Mouse (Mus musculus) telencephalon, adult 2 months (tissue): ENCODE measurements at regions not wholly inside any gene's neighbourhood (a gene's known extent, or its start where the extent isn't known, plus 50 kb on each side); places are given as distances from the start of the nearest gene placed in this dataset.

Experiments
- DNase-seq: peaks from one replicate; pipeline ENCODE4 v3.0.0-alpha.2; 2011; ENCODE audit warnings: low read depth, low spot score

DNA sequence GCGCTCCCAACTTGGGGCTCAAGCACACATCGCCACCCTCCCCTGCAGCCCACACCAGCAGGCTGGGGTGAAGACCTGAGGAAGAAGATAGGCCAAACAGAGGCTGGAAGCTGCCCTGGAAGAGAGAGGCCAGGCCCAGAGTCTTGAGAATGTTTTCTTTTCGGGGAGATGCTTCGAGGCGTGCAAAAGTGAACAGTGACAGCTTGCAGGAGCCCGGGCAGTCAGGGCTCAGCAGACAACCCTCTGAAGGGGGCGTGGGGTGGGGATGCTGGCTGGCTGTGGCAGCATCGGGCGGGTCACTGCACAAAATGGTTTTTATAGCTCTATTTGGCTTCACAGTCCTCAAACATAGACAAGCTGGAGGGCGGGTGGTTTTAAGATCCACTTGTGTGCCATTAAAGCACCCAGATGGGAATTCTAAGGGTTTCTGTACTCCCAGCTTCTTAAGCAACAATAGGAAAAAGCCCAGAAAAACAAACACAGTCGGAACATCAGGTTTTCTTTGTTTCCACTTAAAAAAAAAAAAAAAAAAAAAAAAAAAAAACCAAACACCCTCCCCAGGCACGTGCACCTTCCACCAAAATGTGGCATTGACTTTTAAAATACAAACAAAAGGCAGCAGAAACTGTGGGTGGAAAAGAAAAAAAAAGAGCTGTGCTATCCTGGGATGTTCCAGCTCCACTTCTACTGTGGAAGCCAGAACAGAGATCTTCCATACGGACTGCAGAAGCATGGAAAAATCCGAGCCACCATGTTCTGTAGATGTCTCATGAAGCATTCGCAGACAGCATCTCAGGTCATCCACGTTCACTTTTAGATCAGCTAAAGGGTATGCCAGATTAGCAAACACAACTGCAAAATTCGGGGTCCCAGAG, 123.5 kb downstream of the Ly86 start:
- no peak for DNase-seq

DNA sequence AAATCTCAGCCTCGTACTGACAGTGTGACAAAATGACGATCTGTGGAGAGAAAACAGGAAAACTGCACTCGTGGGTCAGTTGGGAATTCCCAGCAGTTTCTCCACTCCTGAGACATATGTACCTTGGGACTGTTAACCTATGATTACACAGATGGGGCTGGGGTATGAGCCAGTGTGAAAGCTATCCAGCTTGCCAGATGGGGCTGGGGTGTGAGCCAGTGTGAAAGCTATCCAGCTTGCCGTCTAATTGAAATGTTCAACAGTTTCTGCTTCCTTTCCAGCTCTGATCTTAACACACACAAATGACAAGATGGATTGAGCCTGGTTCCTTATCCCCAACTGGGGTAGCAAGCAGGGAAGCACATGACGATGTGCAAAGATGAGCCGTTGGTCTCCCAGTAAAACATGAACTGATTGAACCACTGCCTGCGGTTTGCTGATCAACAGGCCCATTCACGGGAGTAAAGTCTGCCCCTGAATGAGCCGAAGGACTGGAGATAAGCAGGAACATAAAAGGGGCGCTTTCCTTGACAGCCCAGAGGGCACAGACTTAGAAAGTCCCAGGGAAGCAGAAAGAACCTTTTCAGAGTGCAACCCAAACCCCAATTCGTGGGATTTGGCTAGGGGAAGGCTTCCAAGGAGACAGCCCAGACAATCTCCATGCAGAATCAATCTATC, 125.4 kb downstream of the Ly86 start:
- no peak for DNase-seq

DNA sequence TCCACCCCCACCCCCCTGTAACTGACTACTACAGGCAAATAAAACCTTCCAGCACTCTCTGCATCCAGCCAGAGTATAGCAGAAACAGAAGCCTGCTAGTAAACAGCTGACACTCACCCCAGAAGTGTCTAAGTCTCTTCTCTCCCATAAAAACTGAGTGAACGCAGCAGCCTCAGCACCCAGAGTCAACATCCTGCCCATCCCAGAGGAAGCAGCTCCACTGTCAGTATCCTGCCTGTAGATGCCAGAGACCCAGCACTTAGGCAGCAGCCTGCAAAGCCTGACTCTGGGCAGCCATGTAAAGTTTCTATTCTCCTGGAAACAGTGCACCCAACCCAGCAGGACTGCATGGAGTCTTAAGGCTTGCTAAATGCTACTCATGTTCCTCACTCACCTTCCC, 128.4 kb downstream of the Ly86 start:
- DNase-seq, result no peak

DNA sequence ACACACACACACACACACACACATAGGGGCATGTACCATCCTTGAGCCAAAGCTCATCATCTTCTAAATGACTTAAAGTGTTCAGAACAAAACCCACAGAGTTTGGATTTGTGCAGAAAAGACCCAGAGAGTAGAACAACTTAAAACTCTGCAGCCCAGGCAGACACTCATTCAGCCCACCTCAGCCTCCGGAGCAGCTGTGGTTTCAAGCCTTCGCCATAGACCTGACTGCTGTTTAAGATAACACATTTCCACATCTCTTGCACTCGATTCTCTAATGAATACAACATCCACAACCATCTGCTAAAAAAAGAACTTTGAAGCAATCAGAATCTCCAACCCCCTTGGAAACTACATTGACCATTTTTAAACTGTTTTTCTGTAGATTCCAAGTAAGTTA, 130.8 kb downstream of the Ly86 start:
- no peak for DNase-seq

DNA sequence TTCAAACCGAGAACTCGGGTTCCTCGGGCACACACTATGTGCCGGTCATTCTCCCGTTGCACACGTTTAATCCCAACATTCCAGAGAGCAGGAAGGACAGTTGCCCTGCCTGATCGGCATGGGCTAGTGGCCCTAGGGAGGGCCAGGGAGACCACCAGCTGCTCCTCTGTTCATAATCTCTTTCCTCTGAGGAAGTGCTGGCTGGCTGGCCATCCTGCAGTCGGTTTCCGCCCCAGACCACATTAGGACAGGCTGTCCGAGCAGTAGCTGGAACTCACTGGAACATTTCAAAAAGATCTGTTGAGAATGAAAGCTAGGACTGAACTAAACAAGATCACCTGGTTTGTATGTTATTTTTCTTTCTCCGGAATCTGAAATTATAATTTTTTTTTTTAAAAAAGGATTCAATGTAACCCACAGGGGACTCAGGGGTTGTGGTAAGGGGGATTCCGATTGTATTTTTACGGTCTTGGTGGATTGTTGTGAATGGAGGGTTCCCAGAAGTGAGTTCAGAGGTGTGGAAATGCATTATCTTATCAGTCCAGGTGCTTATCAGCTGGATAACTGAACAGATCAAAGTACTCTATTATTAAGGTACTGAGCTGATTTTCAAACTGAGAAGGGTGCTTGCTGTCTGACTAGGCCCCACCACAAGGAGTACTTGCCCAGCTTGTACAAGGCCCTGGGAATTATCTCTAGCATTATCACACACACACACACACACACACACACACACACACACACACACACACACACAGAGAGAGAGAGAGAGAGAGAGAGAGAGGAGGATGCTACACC, 131.4 kb downstream of the Ly86 start:
- no peak for DNase-seq

DNA sequence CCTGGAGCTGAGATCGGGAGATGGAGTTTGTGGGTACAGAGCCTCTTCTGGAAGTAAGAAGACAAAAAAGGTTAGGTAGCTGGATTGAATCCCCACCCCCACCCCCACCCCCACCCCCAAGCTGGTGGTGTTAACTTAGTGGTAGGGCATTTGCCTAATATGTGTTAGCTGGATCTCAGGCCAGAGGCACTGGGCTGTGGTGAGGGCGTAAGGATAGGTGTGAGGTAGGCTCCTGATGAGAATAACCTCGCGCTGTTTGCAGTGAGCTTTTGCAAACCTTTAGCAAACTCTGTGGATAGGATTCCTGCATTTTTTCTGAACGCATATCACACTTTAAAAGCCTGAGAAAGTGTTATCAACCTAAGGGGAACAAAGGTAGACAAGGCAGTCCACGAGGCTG, 132.3 kb downstream of the Ly86 start:
- DNase-seq, result no peak

DNA sequence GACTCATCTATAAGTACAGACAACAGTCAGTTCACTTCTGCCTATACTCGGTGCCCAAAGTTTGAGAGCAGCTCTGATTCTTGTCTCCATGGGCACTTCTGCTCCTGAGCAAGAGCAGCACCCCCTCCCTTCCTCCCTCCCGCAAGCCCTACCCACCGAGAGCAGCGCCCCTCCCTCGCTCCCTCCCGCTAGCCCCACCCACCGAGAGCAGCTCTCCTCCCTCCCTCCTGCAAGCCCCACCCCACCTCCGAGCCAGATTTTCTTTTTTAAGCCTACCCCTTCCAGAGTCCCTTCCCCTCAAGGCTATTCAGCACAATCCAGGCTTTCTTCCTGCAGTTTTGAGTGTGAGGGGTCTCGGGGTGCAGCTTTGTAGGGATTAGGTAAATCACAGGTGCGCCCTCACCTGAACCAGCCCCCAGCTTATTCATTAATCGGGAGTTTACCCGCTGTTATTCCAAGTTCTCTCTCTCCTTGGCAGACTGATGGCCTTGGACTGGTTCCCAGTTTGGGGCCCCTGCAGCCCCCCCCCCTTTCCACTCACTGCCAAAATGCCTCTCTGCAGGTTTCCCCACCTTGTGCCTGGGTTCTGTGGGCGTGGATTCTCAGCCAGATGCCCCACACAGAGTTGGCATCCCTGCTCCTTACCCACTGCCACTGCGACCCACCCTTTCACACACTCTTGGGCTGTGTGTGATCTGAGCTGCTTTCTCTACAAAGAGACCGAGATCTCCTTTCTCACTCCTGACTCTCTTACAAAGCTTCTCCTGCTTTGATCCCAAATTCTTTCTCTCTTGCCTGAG, 132.9 kb downstream of the Ly86 start:
- peak; percentile 33 for DNase-seq

DNA sequence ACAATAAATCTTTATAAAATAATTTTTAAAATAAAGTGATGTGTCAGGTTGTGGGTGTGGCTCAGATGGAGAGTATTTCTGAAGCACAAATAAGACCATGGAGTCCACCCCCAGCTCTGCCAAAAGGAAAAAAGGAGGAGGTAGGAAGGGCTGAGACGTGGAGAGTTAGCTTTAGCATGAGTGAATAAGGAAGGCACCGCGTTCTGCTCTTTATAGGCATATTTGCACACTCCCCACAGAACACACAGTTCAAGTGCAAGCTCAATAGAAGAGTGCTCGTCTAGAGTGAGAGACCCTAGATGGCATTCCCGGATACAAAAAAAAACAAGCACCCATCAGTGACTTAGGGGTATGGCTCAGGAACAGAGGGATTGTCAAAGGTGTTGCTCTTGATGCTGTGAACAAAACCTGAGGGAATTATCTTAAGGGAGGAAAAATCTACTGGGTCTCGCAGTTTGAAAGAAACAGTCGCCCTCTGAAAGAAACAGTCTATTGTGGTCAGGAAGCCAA, 134.2 kb downstream of the Ly86 start:
- no peak for DNase-seq

DNA sequence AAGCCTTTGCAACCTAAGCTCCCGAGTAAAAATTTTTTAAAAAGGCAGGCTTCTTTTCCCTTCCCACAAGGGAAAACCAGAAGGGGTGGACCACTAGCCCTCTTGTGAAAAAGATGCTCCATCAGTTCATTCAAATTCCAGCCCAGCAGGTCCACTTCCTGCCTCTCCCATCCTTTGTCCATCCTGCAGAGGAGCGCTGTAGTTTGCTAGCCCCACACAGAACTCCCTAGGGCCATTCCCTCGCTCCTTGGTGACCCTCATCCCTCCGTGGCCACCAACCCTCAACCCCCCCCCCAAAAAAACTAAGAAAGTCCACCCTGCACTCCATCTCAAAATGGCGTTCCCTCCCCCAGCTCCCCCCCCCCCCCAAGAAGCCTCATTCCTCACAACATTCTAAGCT, 136.5 kb downstream of the Ly86 start:
- DNase-seq, result no peak

DNA sequence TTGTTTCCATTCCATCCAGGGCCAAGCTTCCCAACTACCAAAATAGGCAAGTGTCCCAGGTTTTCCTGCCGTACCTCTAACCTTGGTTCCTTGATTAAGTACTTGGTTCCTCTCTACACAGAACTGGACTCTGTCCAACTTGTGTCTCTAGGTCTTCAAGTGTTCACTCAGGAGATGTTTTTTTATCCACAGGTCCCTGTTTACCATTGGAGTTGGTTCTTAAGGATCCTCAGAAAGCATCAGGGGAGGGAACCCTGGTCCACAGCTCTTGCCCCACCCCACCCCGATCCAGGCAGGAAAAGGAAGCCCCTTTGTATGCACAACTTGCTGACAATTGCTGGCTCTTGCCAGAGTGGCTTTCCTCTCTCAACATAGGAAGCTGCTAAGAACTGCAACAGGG, 137.0 kb downstream of the Ly86 start:
- DNase-seq, result no peak

DNA sequence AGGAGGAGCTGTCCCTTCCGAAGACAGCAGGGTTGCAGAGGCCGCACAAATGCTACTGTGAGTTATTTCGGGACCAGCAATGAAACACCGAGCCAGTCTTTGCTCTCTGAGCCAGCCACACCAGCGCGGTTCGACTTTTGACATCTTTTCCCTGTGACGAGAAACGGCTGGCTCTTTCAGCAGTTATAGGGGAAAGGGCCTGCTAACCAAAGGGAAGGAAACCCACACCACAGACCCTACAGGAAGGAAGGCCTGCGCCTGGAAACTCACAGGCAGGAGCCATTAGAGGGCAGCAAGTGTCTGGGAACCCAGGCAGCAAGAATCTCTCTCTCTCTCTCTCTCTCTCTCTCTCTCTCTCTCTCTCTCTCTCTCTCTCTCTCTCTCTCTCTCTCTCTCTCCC, 137.6 kb downstream of the Ly86 start:
- peak; percentile 22 for DNase-seq

DNA sequence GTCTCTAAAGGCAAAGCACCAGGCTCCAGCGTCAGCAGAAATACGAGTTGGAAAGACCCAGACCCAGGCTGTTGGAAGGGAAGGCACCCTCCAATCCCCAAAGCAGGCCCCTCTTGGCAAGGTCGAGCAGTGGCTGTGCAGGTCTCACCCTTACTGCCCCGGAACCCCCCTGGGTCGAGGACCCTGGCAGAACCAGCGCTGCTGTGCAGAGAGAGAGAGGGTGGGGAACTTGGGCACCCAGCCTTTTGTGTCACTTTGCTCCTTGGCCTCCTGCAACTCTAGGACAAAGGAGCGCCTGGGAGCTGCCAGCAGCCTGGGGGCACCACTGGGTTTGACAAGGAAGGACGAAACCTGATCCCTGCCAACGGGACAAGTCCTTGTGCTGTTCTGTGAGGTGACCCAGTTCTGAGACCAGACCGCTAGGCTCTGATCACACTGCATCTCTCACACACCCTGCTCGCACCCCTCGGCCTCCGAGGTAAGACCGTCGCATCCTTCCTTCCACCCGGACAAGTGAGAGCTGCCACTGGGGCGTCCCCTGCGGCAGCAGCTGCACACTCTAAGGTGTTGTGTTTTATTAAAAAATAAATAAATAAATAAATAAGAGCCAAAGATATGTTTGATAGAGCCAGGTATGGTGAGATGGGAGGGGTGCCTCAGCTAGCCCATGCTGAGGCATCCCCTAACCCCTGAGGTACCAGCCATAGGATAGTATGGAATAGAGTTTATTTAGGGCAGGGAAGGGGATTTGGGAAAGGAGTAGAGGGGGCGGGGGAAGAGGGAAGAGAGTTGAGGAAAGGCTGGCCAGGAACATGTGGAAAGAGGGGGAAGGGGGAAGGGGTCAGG, 138.2 kb downstream of the Ly86 start:
- DNase-seq, result no peak

DNA sequence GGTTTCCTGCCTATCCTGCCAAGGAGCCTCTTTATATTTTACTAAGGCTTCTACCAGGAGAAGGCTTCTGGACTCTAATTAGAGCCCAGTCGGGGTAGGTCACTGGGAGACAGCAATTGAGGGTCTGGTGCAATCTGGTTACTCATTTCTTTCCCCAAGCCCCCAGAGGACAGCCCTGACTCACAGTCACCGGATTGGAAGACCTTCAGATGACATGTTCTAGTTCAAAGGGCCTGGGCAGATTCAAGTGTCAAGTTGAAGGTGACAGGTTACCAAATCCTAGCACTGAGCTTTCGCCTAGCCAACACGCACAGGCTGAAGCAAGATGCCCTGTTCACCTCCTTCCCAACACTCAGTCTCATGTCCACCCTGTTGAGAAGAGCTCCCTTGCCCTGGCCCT, 139.6 kb downstream of the Ly86 start:
- no peak for DNase-seq

DNA sequence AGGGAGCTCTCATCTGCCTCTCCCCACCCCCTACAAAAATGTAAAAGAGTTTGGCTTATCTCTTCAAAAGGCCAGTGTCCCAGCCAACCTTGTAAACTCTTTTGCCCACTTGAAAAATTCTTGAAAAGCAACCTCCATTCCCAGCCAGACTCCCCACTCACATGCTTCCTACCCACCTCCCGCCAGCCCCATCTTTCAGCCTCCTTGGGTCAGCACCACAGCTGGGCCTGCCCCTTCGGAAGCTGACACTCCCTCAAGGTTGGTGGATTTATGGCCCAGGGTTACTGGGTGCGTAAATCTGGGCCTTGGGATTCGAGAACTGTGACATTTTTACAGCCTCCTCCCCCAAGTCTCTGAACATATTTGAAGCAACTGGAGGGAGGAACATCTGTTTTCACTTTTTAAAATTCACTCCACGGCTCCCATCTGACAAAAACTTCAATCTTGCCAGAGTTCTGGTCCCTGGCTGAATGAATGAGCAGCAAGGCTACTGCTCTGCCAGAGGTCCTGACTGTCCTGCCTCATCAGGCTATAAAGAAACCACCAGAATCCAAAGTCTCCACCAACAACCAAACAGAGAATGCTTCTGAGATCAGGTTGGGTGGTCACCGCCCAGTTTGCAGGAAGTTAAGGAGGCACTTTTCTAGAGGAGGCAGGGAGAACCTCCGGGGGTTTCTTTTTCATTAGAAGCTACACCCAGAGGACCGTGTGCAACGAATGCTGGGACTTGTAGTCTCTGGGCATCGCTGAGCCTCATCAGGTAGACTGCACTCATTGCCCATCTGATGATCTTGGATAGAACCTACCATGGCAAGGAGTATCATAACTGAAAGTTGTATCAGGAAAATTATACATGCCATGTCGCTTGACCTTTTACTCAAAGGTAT, 147.3 kb downstream of the Ly86 start:
- no peak for DNase-seq

DNA sequence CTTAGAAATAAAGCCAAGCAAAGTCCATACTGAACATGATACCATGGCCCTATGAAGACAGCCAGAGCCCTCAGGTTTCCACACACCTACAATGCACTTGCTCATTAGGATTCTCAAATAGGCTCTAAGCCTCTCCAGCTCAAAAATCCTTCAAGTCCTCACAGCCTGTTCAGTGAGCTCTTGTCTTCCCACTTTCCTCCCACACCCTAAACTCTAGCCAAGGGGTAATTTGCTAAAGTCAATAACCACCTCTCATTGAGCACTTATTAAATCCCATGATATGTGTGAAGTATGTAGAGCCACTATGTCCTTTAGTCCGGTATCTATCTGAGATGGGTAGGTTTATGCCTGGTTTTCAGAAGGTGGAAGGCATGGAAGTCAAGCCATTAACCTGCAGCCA, 148.3 kb downstream of the Ly86 start:
- no peak for DNase-seq

DNA sequence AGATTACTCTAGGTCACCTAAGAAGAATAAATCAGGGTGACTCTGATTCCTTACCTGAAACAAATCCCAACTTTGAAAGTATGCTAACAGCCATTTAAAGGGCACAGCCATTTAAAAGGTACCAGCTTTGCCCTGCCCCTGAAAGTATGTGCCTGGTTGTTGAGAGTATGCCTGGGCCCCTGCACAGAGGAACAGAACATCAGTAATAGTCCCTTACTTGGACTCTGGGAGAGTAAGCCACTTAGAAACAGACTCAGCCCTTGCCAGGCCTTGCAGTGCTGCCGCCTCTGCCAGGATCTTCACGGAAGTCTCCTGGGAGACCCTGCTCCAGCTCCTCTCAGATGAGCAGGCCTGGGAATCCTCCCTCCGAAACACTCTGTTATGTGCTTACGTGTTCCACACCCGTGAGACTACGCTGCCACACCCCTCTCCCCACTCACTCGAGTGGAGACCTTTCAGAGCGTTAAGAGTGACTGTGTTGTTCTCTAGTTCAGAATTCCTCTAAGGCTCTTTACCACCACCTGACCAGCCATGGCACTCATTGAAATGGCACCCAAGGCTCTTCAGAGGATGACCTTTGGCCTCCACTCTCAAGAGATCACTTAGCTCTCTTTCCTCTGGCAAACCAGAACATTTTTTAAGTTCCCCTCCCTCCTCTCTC, 150.4 kb downstream of the Ly86 start:
- DNase-seq, result no peak

DNA sequence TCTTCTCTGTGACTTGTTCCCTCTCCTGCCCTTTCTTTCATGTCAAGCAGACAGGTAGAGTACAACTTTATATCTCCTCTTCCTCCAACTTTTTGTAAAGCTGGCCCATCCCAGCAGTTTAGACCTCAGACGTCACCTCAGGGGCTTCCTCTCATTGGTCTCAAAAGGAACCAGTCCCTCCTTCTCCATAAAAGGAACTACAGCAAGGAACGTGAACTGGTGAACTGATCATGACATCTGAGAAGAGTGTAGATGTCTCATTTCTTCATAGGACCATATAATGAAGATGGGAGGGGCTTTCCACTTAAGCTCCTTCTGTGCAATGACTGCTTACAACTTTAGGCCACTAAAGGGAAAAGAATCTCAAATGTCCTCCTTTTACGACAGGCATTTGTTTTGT, 153.0 kb downstream of the Ly86 start:
- DNase-seq, result no peak

DNA sequence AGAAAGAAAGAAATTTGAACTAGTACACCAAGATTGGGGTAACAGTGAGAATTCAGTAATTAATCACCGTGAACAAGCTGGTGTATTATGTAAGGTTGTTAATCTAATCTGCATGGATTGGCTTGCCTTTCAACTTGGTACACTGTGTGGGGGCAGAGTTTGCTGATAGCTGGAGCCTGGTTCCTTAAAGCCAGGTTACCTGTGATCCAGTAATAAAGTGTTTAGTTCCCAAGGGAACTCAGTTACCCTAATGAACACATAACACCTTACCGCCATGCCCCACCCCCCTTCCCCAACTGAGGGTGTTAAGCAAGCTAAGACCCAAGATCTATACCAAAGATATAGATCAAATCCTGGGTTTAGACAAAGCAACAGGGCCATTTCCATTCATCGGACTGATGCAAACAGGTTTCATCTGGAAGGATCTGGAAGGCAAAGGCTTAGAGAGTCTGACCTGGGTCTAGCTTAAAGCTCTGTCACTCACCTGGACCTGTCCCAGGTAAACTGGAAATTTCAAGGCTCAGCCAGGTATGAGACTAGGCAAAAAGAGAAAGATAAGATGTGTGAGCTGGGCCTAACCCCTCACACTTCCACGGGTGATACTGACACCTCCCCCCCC, 155.8 kb downstream of the Ly86 start:
- DNase-seq, result no peak
